Mouse (Mus musculus) MEL (cell line): ENCODE measurements around the gene Prrt4.

Experiments
- MAX ChIP-seq: IDR thresholded peaks from 2 replicates; pipeline ENCODE4 v1.6.1; 2011; ENCODE audit warnings: low read length, improper control_type of control experiment
- POLR2A ChIP-seq, 2 experiments: IDR thresholded peaks; 2 replicates each; pipeline ENCODE4 v1.6.1; 2011 to 2012; ENCODE audit warnings: low read length in 2 of 2, mild to moderate bottlenecking in 2 of 2, control low read depth in 1 of 2, improper control_type of control experiment in 1 of 2, low read depth in 1 of 2, moderate library complexity in 1 of 2; ENCODE audit not compliant: control insufficient read depth in 1 of 2, insufficient read depth in 1 of 2, poor library complexity in 1 of 2

DNA sequence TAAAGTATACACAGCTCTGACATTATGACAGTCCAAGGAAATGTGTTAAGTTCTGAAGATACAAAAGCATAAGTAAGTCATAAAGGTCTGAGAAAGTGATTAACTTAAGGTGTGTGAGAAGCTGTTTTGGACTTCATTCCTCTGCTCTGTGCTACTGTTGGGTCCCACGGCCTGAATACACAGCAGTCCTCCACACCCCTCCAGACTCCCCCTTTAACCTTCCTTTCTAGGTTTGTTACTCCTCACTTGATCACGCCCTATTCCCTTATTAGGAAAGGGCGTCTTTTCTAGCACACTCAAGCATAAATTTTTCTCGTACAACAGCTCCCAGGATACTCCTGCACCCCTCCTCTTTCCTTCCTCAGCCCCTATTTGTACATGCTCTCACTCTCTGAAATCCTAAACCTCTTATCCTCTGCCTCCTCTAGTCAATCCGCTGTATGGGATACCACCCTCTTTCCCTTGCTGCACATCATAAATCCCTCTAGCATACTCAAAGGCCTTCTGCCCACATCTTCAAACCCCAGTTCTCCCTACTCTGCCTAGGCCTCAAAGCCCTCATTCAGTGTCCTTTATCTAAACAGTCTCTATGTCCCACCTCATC is 31.9 kb downstream of the Prrt4 start:
- TF ChIP-seq MAX (no peak), POLR2A (IDR thresholded peaks at IDR 0.05; ENCODE audit: control insufficient read depth in 1 of 2, insufficient read depth in 1 of 2, low read depth in 1 of 2, low read length in 2 of 2, poor library complexity in 1 of 2) (no peak)
